Mouse (Mus musculus): ENCODE data around the gene Esp22. TPM values are rescaled to one million over a fixed set of nuclear protein-coding genes. Genes with fewer than 3 reads are reported as not detected.
"Not testable (repeated sequence)": the region's sequence is repeated elsewhere in the genome, so short reads cannot be mapped to it uniquely, and the experiment has no call there.

The Esp22 gene
- not detected in 2 replicates for polyA plus RNA-seq (2012; ENCODE audit: insufficient read depth, insufficient read length, missing spikeins)

GRCm38 (mm10) chr17:39095034-39095433 lies at the start of gene Esp22:
Gene Esp22 (plus strand): TSS chr17:39095334.
- no peaks in the 10 kb centered on the region for H3K4me1 ChIP-seq (ENCODE audit: control insufficient read depth, insufficient read depth, insufficient read length, low read length)

GRCm38 (mm10) chr17:39063641-39064040 lies 31.5 kb upstream of the Esp22 start:
- H3K4me3 ChIP-seq (ENCODE audit: insufficient read depth, low read depth, low read length): no peak overlapping the region
- H3K4me1 ChIP-seq (ENCODE audit: control insufficient read depth, insufficient read depth, insufficient read length, low read length): no peaks in the 10 kb centered on the region
- no peak overlapping the region for H3K27ac ChIP-seq (replicated peaks; ENCODE audit: low read depth, low read length)

More at GRCm38 (mm10) chr17:39095034-39095433, at the start of gene Esp22:
- H3K4me3 ChIP-seq (ENCODE audit: insufficient read depth, low read depth, low read length): no peak within 1 kb of the TSS
- no peak within 1 kb of the TSS for H3K27ac ChIP-seq (replicated peaks; ENCODE audit: low read depth, low read length)

DNA sequence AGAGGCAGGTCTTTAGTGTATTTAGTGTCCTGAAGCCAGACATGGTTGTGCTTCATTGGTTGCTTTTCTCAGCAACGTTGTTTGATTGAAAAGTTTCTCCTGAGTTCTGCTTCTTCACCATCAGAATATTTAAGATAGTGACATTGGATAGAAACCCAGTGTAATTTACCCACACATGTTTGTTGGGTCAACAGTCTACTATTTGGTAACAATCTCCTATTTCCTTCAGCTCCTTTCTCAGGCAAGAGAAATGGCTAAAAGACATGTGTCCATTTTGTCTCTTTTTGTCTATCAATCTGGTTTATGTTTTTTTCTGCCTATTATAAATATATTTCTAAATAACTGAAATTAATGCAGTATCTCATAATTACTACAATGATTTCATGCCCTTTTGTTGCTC lies 18.2 kb upstream of the Esp22 start, which contains the start of gene Esp23:
Gene Esp23 (minus strand): TSS at position 101 of the 400 bp plus-strand sequence.
- H3K4me3 ChIP-seq (ENCODE audit: insufficient read depth, low read depth, low read length): no peak within 1 kb of the TSS

DNA sequence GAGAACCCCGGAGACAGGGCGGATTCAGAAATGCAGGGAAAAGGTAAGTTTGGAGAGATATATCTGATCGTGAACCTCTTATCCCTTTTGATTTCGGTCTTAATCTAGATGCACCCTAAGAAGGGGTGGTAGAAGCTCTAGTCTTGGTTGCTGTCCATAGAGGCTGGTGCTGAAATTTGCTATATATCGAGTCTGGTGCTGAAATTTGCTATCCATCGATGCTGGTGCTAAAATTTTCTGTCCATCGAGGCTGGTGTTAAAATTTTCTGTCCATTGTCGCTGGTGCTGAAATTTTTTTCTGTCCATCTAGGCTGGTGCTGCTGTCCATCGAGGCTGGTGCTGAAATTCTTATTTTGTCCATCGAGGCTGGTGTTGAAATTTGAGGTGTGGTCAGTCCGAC lies 12.0 kb downstream of the Esp22 start:
- H3K27ac ChIP-seq (replicated peaks; ENCODE audit: low read depth, low read length); H3K4me1 ChIP-seq (ENCODE audit: control insufficient read depth, insufficient read depth, insufficient read length, low read length); H3K4me3 ChIP-seq (ENCODE audit: insufficient read depth, low read depth, low read length): not testable (repeated sequence)

More for the DNA sequence above, 18.2 kb upstream of the Esp22 start, which contains the start of gene Esp23:
- Histone ChIP-seq H3K4me1 (ENCODE audit: control insufficient read depth, insufficient read depth, insufficient read length, low read length) (no peaks in the 10 kb centered on the region), H3K27ac (replicated peaks; ENCODE audit: low read depth, low read length) (no peak within 1 kb of the TSS)

GRCm38 (mm10) chr17:39129156-39129555 lies 34.0 kb downstream of the Esp22 start:
- H3K27ac ChIP-seq (replicated peaks; ENCODE audit: low read depth, low read length); H3K4me1 ChIP-seq (ENCODE audit: control insufficient read depth, insufficient read depth, insufficient read length, low read length); H3K4me3 ChIP-seq (ENCODE audit: insufficient read depth, low read depth, low read length): not testable (repeated sequence)

Other genes with a start within 250 kb of the Esp22 start
- not detected in 2 replicates for gene Esp24, start 58.6 kb upstream of the Esp22 start, polyA plus RNA-seq (2012; ENCODE audit: insufficient read depth, insufficient read length, missing spikeins)
- gene Gm21903, start 52.0 kb upstream of the Esp22 start, polyA plus RNA-seq (2012; ENCODE audit: insufficient read depth, insufficient read length, missing spikeins): not detected in 2 replicates
- not detected in 2 replicates for gene Esp23, start 18.3 kb upstream of the Esp22 start, polyA plus RNA-seq (2012; ENCODE audit: insufficient read depth, insufficient read length, missing spikeins)